Mouse (Mus musculus): Measurements from ENCODE around the gene Amy2a2.
"Not testable (repeated sequence)": the region's sequence is repeated elsewhere in the genome, so short reads cannot be mapped to it uniquely, and the experiment has no call there.

DNA sequence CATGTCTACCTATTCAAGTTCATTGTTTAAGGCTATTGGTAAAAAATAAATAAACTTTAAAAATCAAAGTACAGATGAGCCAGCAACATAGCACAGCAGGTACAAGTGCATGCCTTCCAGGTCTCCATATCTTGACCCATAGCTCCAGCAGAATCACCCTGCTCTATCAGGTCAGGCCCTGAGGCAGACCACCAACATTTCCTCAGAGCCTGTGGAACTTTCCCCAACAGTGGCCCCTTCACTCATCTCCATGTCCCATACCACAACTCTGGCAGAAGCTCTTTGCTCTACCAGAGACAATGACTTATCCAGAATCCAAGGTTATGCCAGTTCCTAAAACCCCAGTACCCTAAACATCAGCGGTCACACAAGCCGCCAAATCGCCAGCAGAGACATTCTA, 43.5 kb downstream of the Amy2a2 start:
- TF ChIP-seq CTCF, POLR2A (IDR thresholded peaks at IDR 0.05; ENCODE audit: insufficient read depth, low read depth, low read length): not testable (repeated sequence)
